Mouse (Mus musculus): ENCODE data around the gene Filip1. TPM values are rescaled to one million over a fixed set of nuclear protein-coding genes. Genes with fewer than 3 reads are reported as not detected.

The Filip1 gene
- polyA plus RNA-seq, 1 experiment from 2014 or later: 8.3 TPM

DNA sequence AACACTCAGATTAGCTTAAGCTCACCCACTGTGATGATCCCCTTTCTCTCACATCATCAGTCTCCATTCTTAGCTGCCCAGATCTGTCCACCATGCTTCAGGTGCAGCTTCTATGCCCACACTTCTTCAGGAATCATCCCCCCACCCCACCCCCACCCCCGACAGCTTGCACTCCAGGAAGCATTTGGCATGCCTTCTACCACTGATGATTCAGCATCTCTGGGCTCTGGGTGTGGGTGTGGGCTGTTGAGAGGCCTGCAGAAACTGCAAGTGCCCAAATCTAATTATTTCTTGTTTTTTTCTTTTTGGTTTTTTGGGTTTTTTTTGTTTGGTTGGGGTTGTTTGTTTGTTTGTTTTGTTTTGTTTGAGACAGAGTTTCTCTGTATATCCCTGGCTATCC lies 9.0 kb upstream of the Filip1 start:
- no peak overlapping the region for H3K27ac ChIP-seq (replicated peaks)
- no peak for ATAC-seq (ENCODE audit: low FRiP score, low read depth)
- 56% methylated on average over 1 of the region's 1 CpGs for WGBS
- H3K4me3 ChIP-seq: no peak overlapping the region
- H3K9me3 ChIP-seq: no peaks in the 10 kb centered on the region
- no peak overlapping the region for H3K9ac ChIP-seq (replicated peaks)
- no peaks in the 10 kb centered on the region for H3K27me3 ChIP-seq
- no peaks in the 10 kb centered on the region; the same call in 1 of the 2 replicates for H3K4me1 ChIP-seq
- H3K36me3 ChIP-seq: no peaks in the 10 kb centered on the region
- H3K4me2 ChIP-seq (replicated peaks): no peak overlapping the region

DNA sequence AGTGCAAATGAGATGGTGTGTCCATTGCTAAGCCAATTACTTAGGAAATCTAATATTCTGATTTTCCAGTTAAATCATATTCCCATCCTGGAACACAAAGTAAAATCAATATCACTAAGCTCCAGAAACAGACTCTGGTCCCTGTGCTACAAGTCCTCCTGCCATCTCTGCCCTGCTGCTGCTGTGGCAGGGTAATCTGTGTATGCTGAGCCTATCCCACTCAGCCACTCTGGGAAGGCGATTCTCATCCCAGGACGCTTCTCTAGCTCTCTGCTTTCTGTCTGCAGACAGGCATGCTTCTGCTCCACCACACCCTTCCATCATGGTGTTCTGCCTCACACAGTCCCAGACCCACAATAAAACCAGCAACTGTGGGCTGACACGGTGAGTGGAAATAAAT lies 7.8 kb upstream of the Filip1 start:
- ATAC-seq (ENCODE audit: low FRiP score, low read depth): no peak
- H3K4me3 ChIP-seq: no peak overlapping the region
- H3K36me3 ChIP-seq: no peaks in the 10 kb centered on the region
- H3K9ac ChIP-seq (replicated peaks): no peak overlapping the region
- H3K27ac ChIP-seq (replicated peaks): no peak overlapping the region
- no peaks in the 10 kb centered on the region for H3K27me3 ChIP-seq
- no peaks in the 10 kb centered on the region; the same call in 1 of the 2 replicates for H3K4me1 ChIP-seq
- 63% methylated on average over 3 of the region's 3 CpGs for WGBS
- H3K4me2 ChIP-seq (replicated peaks): no peak overlapping the region
- H3K9me3 ChIP-seq: no peaks in the 10 kb centered on the region

DNA sequence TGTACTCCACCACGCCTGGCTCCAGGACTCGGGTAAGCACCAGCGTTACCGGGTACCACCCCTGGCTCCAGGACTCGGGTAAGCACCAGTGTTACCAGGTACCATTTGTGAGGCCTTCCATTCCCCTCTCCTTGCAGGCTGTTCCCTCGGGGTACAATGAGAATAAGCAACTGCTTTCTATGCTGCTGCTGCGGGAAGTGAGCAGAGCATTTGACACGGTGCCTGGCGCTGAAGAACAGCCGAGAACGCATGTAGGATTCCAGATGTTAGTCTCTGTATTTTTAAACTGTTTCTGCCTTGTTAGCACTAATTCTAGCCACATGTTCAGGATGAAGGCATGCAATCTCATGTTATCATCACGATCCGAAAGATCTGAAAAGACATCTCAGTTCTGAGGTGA lies 635 bp downstream of the Filip1 start:
- no peaks in the 10 kb centered on the region for H3K4me1 ChIP-seq
- H3K27me3 ChIP-seq: no peaks in the 10 kb centered on the region
- no peak overlapping the region for H3K4me2 ChIP-seq (replicated peaks)
- no peak overlapping the region for H3K4me3 ChIP-seq
- no peak overlapping the region for H3K9ac ChIP-seq (replicated peaks)
- no peaks in the 10 kb centered on the region for H3K9me3 ChIP-seq
- no peak for ATAC-seq (ENCODE audit: low FRiP score, low read depth)
- no peak overlapping the region for H3K27ac ChIP-seq (replicated peaks)
- 89% methylated on average over 13 of the region's 13 CpGs for WGBS
- H3K36me3 ChIP-seq: no peaks in the 10 kb centered on the region

DNA sequence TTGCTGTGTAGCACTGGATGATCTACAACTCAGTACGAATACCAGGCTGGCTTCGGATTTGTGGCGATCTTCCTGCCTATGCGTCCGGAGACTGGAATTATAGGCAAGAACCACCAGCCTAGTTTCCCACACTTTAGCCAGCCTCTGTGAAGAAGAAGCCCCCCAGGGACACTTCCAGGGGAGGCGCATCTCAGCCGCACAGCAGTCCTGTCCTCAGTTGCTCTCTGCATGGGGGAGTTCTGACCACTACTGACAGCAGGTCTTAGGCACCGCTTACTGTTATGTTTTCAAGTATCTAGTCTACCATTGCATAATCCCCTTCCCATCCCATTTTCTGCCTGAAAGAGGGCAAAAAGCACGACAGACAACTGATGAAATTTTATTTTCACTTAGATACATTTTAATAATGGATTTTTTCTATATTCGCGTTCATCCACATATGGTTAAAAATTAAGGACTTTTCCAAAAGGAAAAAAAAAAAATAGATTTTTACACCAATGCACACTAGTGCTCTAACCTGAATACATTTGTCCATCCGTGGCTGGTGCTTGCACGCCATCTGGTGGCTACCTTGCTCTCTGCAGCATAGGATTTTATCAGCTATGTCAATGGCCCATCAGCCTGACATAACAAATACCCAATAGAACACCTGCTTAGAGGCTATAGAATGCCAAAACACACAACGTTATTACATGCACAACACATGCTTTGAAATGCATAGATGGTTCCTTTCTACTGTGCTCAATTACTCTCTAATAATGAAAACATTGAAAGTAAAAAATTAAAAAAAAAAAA lies 10.1 kb downstream of the Filip1 start:
- no peak overlapping the region for H3K4me2 ChIP-seq (replicated peaks)

DNA sequence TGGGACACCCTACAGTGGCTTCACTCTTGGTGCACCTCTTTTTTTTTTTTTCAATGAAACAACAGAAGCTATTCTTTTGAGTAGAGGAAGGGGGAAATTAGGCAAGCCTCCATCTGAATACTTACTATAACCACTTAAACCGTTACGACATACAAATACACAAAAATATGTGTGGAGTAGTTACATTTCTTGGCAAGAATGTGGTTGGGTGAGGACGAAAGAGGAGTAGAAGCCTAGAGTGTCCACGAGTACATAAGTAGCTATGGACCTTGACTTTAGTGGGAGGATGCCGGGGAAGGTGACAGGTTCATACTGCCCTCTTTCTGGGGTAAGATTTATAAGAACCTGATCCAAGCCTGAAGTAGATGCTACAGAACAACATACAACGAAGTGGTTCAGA lies 15.4 kb downstream of the Filip1 start:
- Histone ChIP-seq H3K9me3 (no peaks in the 10 kb centered on the region), H3K9ac (replicated peaks) (no peak overlapping the region), H3K4me2 (replicated peaks) (no peak overlapping the region), H3K27ac (replicated peaks) (no peak overlapping the region), H3K36me3 (no peaks in the 10 kb centered on the region), H3K27me3 (no peaks in the 10 kb centered on the region), H3K4me1 (no peaks in the 10 kb centered on the region), H3K4me3 (no peak overlapping the region)
- 89% methylated on average over 6 of the region's 6 CpGs for WGBS
- ATAC-seq (ENCODE audit: low FRiP score, low read depth): no peak

More for the DNA sequence above, 10.1 kb downstream of the Filip1 start:
- ATAC-seq (ENCODE audit: low FRiP score, low read depth): peak; percentile 80
- Histone ChIP-seq H3K9ac (replicated peaks) (no peak overlapping the region), H3K36me3 (no peaks in the 10 kb centered on the region), H3K4me3 (no peak overlapping the region), H3K27me3 (no peaks in the 10 kb centered on the region), H3K4me1 (no peaks in the 10 kb centered on the region), H3K9me3 (no peaks in the 10 kb centered on the region), H3K27ac (replicated peaks) (no peak overlapping the region)
- WGBS: 35% methylated on average over 14 of the region's 14 CpGs

DNA sequence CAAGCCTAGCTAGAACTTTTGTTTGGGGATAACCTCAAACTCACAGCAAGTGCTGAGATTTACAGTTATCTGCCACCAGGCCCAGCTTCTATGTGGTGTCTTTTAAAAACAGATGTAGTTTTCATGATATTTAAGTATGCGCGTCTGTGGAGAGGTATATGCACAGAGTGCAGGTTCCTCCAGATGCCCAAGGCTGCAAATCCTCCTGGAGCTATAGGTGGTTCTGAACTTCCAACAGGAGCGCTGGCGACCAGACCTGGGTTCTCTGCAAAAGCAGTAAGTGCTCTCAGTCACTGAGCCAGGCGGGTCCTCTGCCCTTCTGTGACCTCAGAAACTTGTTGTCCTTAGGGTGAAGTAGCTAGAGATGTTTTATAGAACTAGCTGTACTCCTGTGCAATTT lies 18.4 kb downstream of the Filip1 start:
- Histone ChIP-seq H3K4me3 (no peak overlapping the region), H3K9ac (replicated peaks) (no peak overlapping the region), H3K36me3 (no peaks in the 10 kb centered on the region), H3K27me3 (no peaks in the 10 kb centered on the region), H3K4me2 (replicated peaks) (no peak overlapping the region), H3K4me1 (no peaks in the 10 kb centered on the region), H3K9me3 (no peaks in the 10 kb centered on the region), H3K27ac (replicated peaks) (no peak overlapping the region)
- 92% methylated on average over 5 of the region's 5 CpGs for WGBS
- ATAC-seq (ENCODE audit: low FRiP score, low read depth): no peak

DNA sequence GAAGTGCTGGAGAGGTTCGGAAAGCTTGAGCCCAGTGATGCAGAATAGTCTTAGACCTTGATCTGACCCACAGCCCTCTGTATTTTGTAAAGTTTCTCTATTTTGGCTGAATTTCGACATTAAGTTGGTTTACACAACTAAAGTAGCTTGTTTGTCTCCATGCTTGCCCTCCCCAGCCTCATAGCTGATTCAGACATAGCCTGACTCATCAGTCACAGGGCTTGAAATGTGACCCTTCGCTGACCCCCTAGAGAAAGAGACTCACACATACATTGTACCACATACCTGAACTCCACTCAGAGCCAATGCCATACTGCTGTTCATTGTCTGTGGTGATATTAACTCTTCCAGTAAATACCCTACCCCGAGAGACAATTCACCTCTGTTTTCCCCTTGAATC lies 19.6 kb downstream of the Filip1 start:
- Histone ChIP-seq H3K9me3 (no peaks in the 10 kb centered on the region), H3K4me1 (no peaks in the 10 kb centered on the region), H3K9ac (replicated peaks) (no peak overlapping the region), H3K4me2 (replicated peaks) (no peak overlapping the region), H3K4me3 (no peak overlapping the region), H3K27me3 (no peaks in the 10 kb centered on the region), H3K36me3 (no peaks in the 10 kb centered on the region), H3K27ac (replicated peaks) (no peak overlapping the region)
- WGBS: 89% methylated on average over 4 of the region's 4 CpGs
- no peak for ATAC-seq (ENCODE audit: low FRiP score, low read depth)

DNA sequence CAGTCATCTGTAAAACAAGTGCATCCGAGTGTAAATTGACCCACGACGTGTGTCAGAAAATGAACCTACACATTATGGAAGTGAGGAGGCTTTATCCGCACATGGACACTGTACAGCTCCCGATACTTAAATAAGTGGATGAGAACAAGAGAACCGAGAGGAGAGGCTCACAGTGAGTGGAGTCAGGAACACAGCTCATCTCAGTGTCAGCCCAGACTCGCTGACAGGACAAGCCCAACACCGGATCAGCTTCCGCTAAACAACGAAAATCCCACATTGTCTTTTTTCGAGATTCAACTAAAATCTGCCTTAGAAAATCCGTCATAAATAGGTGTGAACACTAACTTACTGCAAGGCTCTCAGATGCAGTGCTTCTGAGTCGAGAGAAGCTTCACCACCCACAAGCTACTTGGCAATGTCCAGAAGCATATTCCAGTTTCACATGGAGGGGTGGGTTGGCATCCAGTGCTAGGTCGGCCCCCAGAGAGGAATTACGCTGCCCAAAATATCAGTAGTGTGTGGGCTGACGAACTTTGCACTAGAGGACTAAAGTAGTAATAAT lies 22.1 kb downstream of the Filip1 start:
- H3K4me2 ChIP-seq (replicated peaks): no peak overlapping the region
- H3K27ac ChIP-seq (replicated peaks): no peak overlapping the region
- H3K9ac ChIP-seq (replicated peaks): no peak overlapping the region
- H3K27me3 ChIP-seq: no peaks in the 10 kb centered on the region
- no peak for ATAC-seq (ENCODE audit: low FRiP score, low read depth)
- WGBS: 79% methylated on average over 16 of the region's 16 CpGs
- no peak overlapping the region for H3K4me3 ChIP-seq
- no peaks in the 10 kb centered on the region for H3K4me1 ChIP-seq
- H3K9me3 ChIP-seq: no peaks in the 10 kb centered on the region
- H3K36me3 ChIP-seq: no peaks in the 10 kb centered on the region

DNA sequence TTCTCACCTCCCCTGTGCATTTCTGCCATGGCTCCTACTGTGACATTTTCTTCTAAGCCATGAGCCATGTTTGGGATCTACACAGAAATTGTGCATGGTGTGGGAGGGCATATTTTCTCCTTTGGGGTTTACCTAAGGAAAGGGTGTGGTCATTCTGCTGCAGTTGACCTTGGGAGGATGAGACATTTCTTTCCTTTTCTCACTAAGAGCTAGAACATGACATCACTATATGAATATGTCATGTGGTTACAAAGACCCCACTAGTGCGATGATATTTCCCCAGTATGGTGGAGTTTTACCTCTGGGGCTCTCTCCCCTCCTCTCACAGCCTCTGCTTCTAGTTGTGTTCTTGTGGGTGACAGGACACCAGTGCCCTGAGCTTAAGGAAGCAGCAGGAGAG lies 22.9 kb downstream of the Filip1 start:
- Histone ChIP-seq H3K36me3 (no peaks in the 10 kb centered on the region), H3K4me1 (no peaks in the 10 kb centered on the region), H3K9ac (replicated peaks) (no peak overlapping the region), H3K4me2 (replicated peaks) (no peak overlapping the region), H3K27ac (replicated peaks) (no peak overlapping the region), H3K27me3 (no peaks in the 10 kb centered on the region), H3K4me3 (no peak overlapping the region), H3K9me3 (no peaks in the 10 kb centered on the region)
- 77% methylated on average over 1 of the region's 1 CpGs for WGBS
- ATAC-seq (ENCODE audit: low FRiP score, low read depth): no peak

DNA sequence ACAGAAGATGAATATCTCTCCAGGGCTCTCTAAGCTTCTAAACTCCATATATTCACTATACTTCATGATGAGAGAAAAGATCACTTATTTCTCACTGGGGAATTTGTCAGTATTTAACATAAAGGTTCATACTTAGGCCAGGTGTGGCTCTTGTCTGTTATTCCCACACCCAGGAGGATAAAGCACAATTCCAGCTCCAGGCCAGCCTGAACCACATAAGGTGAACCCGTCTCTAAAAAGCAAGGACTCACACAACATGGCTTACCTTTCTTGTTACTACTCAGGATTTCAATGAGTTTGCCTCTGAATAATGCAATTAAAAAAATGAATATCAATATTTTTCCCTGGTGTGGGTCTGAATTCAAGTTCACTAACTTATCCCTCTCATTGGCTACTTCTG lies 23.6 kb downstream of the Filip1 start:
- no peak overlapping the region for H3K9ac ChIP-seq (replicated peaks)
- no peak overlapping the region for H3K4me3 ChIP-seq
- 94% methylated on average over 1 of the region's 1 CpGs for WGBS
- H3K27me3 ChIP-seq: no peaks in the 10 kb centered on the region
- no peak overlapping the region for H3K27ac ChIP-seq (replicated peaks)
- H3K4me1 ChIP-seq: no peaks in the 10 kb centered on the region
- no peak overlapping the region for H3K4me2 ChIP-seq (replicated peaks)
- no peaks in the 10 kb centered on the region for H3K9me3 ChIP-seq
- ATAC-seq (ENCODE audit: low FRiP score, low read depth): no peak
- no peaks in the 10 kb centered on the region for H3K36me3 ChIP-seq

DNA sequence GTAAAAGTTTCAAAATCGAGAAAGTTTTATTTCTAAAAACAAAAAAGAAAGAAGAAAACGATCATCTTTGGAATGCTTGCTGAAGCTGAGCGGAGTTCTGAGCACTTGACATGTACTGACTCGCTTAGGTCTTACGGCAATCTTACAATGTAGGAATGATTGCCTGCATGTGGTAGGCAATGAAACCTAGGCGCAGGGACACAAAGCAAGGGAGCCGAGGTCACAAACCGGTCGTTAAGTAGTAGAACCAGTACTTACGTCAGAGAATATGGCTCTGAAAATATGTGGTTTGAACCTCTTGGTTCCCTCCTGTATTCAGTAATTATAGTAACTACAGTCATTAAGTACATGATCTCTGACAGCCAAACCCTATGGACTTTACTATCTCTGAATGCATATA lies 29.4 kb downstream of the Filip1 start:
- H3K27me3 ChIP-seq: no peaks in the 10 kb centered on the region
- no peak overlapping the region for H3K27ac ChIP-seq (replicated peaks)
- no peaks in the 10 kb centered on the region for H3K36me3 ChIP-seq
- no peak overlapping the region for H3K9ac ChIP-seq (replicated peaks)
- ATAC-seq (ENCODE audit: low FRiP score, low read depth): no peak
- no peaks in the 10 kb centered on the region for H3K4me1 ChIP-seq
- no peak overlapping the region for H3K4me3 ChIP-seq
- 90% methylated on average over 10 of the region's 10 CpGs for WGBS
- H3K9me3 ChIP-seq: no peaks in the 10 kb centered on the region
- H3K4me2 ChIP-seq (replicated peaks): no peak overlapping the region

DNA sequence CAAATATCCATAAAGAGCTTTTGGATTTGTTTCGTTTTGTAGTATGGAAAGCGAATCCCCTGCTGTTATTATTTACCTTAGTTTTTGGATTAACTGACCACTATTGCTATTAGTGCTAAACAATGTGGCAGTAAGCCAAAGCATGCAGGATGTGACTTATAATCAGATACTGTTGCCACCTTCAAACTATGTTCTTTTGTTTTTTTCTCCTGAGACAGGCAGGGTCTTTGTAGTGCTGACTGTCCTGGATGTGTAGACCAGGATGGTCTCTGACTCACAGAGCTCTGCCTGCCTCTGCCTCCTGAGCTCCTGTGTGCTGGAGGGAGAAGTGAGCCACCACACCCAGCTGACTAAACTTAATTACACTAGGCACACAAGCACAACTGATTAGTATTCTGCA lies 33.4 kb downstream of the Filip1 start:
- Histone ChIP-seq H3K27me3 (no peaks in the 10 kb centered on the region), H3K27ac (replicated peaks) (no peak overlapping the region), H3K9ac (replicated peaks) (no peak overlapping the region), H3K4me3 (no peak overlapping the region), H3K4me2 (replicated peaks) (no peak overlapping the region), H3K9me3 (no peaks in the 10 kb centered on the region), H3K4me1 (peaks cover 8% of the 10 kb centered on the region), H3K36me3 (no peaks in the 10 kb centered on the region)
- ATAC-seq (ENCODE audit: low FRiP score, low read depth): no peak
- 95% methylated on average over 2 of the region's 2 CpGs for WGBS
